In genomic region chr5:135705383-135705782, GRCm38 (mm10) we compare ENCODE assay signal across 29 mouse cellular contexts.
"Had no signal": no experiment of that assay in that cellular context is flagged by ENCODE, and none has a peak within 500 bp of the region (broad histone marks: within the 10 kb centered on the region; RNA-seq: fewer than 3 reads in every experiment).

No protein-coding gene starts in this region.

- H3K27ac ChIP-seq: left cerebral cortex, adult 2 months; limb, embryonic 10.5 days; limb, embryonic 12.5 days; limb, embryonic 13.5 days; limb, embryonic 15.5 days; liver, embryonic 12.5 days; liver, embryonic 13.5 days; liver, embryonic 14.5 days; liver, embryonic 15.5 days; lung, embryonic 15.5 days; midbrain, embryonic 10.5 days; midbrain, embryonic 12.5 days; midbrain, embryonic 13.5 days; midbrain, embryonic 15.5 days; neural tube, embryonic 12.5 days had no signal

- H3K4me2 ChIP-seq: limb, embryonic 12.5 days; limb, embryonic 13.5 days; limb, embryonic 15.5 days; liver, embryonic 11.5 days; liver, embryonic 12.5 days; liver, embryonic 13.5 days; liver, embryonic 15.5 days; lung, embryonic 14.5 days; lung, embryonic 15.5 days; midbrain, embryonic 11.5 days; midbrain, embryonic 12.5 days; midbrain, embryonic 13.5 days; midbrain, embryonic 15.5 days; neural tube, embryonic 12.5 days had no signal

- H3K4me3 ChIP-seq: left cerebral cortex, adult 2 months; limb, embryonic 10.5 days; limb, embryonic 12.5 days; limb, embryonic 13.5 days; limb, embryonic 15.5 days; liver, embryonic 12.5 days; liver, embryonic 13.5 days; liver, embryonic 15.5 days; lung, embryonic 15.5 days; megakaryocyte, embryonic 14.5 days; midbrain, embryonic 10.5 days; midbrain, embryonic 12.5 days; midbrain, embryonic 13.5 days; midbrain, embryonic 15.5 days; neural tube, embryonic 12.5 days had no signal

- H3K36me3 ChIP-seq: midbrain, embryonic 15.5 days had no signal

- H3K27me3 ChIP-seq: limb, embryonic 12.5 days; limb, embryonic 13.5 days; limb, embryonic 15.5 days; liver, embryonic 12.5 days; liver, embryonic 13.5 days; liver, embryonic 15.5 days; lung, embryonic 15.5 days; megakaryocyte, embryonic 14.5 days; midbrain, embryonic 12.5 days; midbrain, embryonic 13.5 days; midbrain, embryonic 15.5 days; neural tube, embryonic 12.5 days had no signal

- DNase-seq: left cerebral cortex, postnatal 4 days; liver; liver, embryonic 13.5 days; liver, postnatal 0 days; lung, adult 18-20 months; lung, adult 2 months; lung, embryonic 14.5 days; lung, postnatal 10 days; lung, postnatal 14 days; lung, postnatal 36 days; lung, postnatal 4 days; midbrain, embryonic 14.5 days had no signal
